Mouse (Mus musculus) urinary bladder, adult 2 months (tissue): Measurements from ENCODE around the gene Chaf1a. TPM values are rescaled to one million over a fixed set of nuclear protein-coding genes. Genes with fewer than 3 reads are reported as not detected.

Source experiments
- DNase-seq: peaks from one replicate; pipeline ENCODE4 v3.0.0; 2022; ENCODE audit warnings: low spot score
- polyA plus RNA-seq: library from polyadenylated mRNA; depleted of rRNA; stranded (reverse); fragments of >200 nt; gene quantifications from 2 replicates; pipeline ENCODE4 v1.2.3, GENCODE M21; 2012; rRNA removed

The Chaf1a gene
- 2.1 and 2.2 TPM in 2 replicates for polyA plus RNA-seq

GRCm38 (mm10) chr17:56040030-56040856 is at the start of gene Chaf1a:
Gene Chaf1a (plus strand): TSS chr17:56040439.
- peak; percentile 83 for DNase-seq

- DNase-seq, result no peak
Observed at GRCm38 (mm10) chr17:55996007-55996406, 44.2 kb upstream of the Chaf1a start.

- DNase-seq, result no peak
Observed at GRCm38 (mm10) chr17:55999794-56000499, 40.3 kb upstream of the Chaf1a start.

- DNase-seq, result no peak
Observed at GRCm38 (mm10) chr17:56003000-56003399, 37.2 kb upstream of the Chaf1a start.

- peak; percentile 46 for DNase-seq
Observed at GRCm38 (mm10) chr17:56005415-56006061, 34.7 kb upstream of the Chaf1a start, which contains the start of the genes Stap2 and Mpnd. Gene Stap2 (minus strand): TSS chr17:56005584. Gene Mpnd (plus strand): TSS chr17:56005711.

- no peak for DNase-seq
Observed at GRCm38 (mm10) chr17:56006956-56007355, 33.3 kb upstream of the Chaf1a start.

GRCm38 (mm10) chr17:56007444-56008355 is 32.5 kb upstream of the Chaf1a start:
- no peak for DNase-seq

GRCm38 (mm10) chr17:56008356-56009087 is 31.7 kb upstream of the Chaf1a start:
- DNase-seq, result peak; percentile 77

GRCm38 (mm10) chr17:56009088-56009961 is 30.9 kb upstream of the Chaf1a start:
- peak; percentile 88 for DNase-seq

GRCm38 (mm10) chr17:56009962-56010240 is 30.3 kb upstream of the Chaf1a start:
- DNase-seq, result no peak

GRCm38 (mm10) chr17:56010255-56010654 is 30.0 kb upstream of the Chaf1a start:
- no peak for DNase-seq

GRCm38 (mm10) chr17:56010681-56011080 is 29.6 kb upstream of the Chaf1a start:
- DNase-seq, result peak; percentile 71

- no peak for DNase-seq
Observed at GRCm38 (mm10) chr17:56011441-56011840, 28.8 kb upstream of the Chaf1a start.

GRCm38 (mm10) chr17:56015293-56015692 is 24.9 kb upstream of the Chaf1a start:
- DNase-seq, result no peak

GRCm38 (mm10) chr17:56016382-56016781 is 23.9 kb upstream of the Chaf1a start:
- DNase-seq, result no peak

GRCm38 (mm10) chr17:56016793-56017785 is 23.1 kb upstream of the Chaf1a start:
- DNase-seq, result no peak

- DNase-seq, result no peak
Observed at GRCm38 (mm10) chr17:56017848-56018247, 22.4 kb upstream of the Chaf1a start.

GRCm38 (mm10) chr17:56018347-56019131 is 21.7 kb upstream of the Chaf1a start:
- DNase-seq, result no peak
